Mouse (Mus musculus): Measurements from ENCODE around the gene Chrd. TPM values are rescaled to one million over a fixed set of nuclear protein-coding genes. Genes with fewer than 3 reads are reported as not detected.

Chrd gene
- polyA plus RNA-seq (2014; fragmentation: Illumina TruSeq; extraction: RNeasy Lipid Tissue Mini Kit (QIAGEN cat#74804); ENCODE audit: low replicate concordance): not detected

GRCm38 (mm10) chr16:20732925-20733730, at the start of gene Chrd:
Gene Chrd, plus strand, starts transcription at chr16:20733127.

GRCm38 (mm10) chr16:20693111-20693701, 39.7 kb upstream of the Chrd start, which contains the start of gene Fam131a:
Gene Fam131a, plus strand, starts transcription at chr16:20693241.

GRCm38 (mm10) chr16:20717181-20717977, 15.5 kb upstream of the Chrd start, which contains the start of the genes Polr2h and Clcn2:
Gene Polr2h, plus strand, starts transcription at chr16:20717665.
Gene Clcn2, minus strand, starts transcription at chr16:20717746.

GRCm38 (mm10) chr16:20733731-20734730, 1.1 kb downstream of the Chrd start, which contains the start of gene Thpo:
Gene Thpo, minus strand, starts transcription at chr16:20734511.

Other genes with a start within 250 kb of the Chrd start
- 4.0 TPM for gene Eif2b5, start 234.3 kb upstream of the Chrd start, polyA plus RNA-seq (2014; fragmentation: Illumina TruSeq; extraction: RNeasy Lipid Tissue Mini Kit (QIAGEN cat#74804); ENCODE audit: low replicate concordance)
- gene Dvl3, start 216.1 kb upstream of the Chrd start, polyA plus RNA-seq (2014; fragmentation: Illumina TruSeq; extraction: RNeasy Lipid Tissue Mini Kit (QIAGEN cat#74804); ENCODE audit: low replicate concordance): 16.9 TPM
- 90.7 TPM for gene Ap2m1, start 197.6 kb upstream of the Chrd start, polyA plus RNA-seq (2014; fragmentation: Illumina TruSeq; extraction: RNeasy Lipid Tissue Mini Kit (QIAGEN cat#74804); ENCODE audit: low replicate concordance)
- gene Abcf3, start 184.6 kb upstream of the Chrd start, polyA plus RNA-seq (2014; fragmentation: Illumina TruSeq; extraction: RNeasy Lipid Tissue Mini Kit (QIAGEN cat#74804); ENCODE audit: low replicate concordance): 6.6 TPM
- gene Vwa5b2, start 143.7 kb upstream of the Chrd start, polyA plus RNA-seq (2014; fragmentation: Illumina TruSeq; extraction: RNeasy Lipid Tissue Mini Kit (QIAGEN cat#74804); ENCODE audit: low replicate concordance): 0.41 TPM
- not detected for gene Eef1akmt4, start 121.5 kb upstream of the Chrd start, polyA plus RNA-seq (2014; fragmentation: Illumina TruSeq; extraction: RNeasy Lipid Tissue Mini Kit (QIAGEN cat#74804); ENCODE audit: low replicate concordance)
- not detected for gene Gm49333, start 121.5 kb upstream of the Chrd start, polyA plus RNA-seq (2014; fragmentation: Illumina TruSeq; extraction: RNeasy Lipid Tissue Mini Kit (QIAGEN cat#74804); ENCODE audit: low replicate concordance)
- gene Alg3, start 121.4 kb upstream of the Chrd start, polyA plus RNA-seq (2014; fragmentation: Illumina TruSeq; extraction: RNeasy Lipid Tissue Mini Kit (QIAGEN cat#74804); ENCODE audit: low replicate concordance): 2.8 TPM
- gene Camk2n2, start 111.8 kb upstream of the Chrd start, polyA plus RNA-seq (2014; fragmentation: Illumina TruSeq; extraction: RNeasy Lipid Tissue Mini Kit (QIAGEN cat#74804); ENCODE audit: low replicate concordance): not detected
- gene Ece2, start 103.3 kb upstream of the Chrd start, polyA plus RNA-seq (2014; fragmentation: Illumina TruSeq; extraction: RNeasy Lipid Tissue Mini Kit (QIAGEN cat#74804); ENCODE audit: low replicate concordance): not detected
- gene Psmd2, start 81.5 kb upstream of the Chrd start, polyA plus RNA-seq (2014; fragmentation: Illumina TruSeq; extraction: RNeasy Lipid Tissue Mini Kit (QIAGEN cat#74804); ENCODE audit: low replicate concordance): 40.4 TPM
- 95.9 TPM for gene Eif4g1, start 64.8 kb upstream of the Chrd start, polyA plus RNA-seq (2014; fragmentation: Illumina TruSeq; extraction: RNeasy Lipid Tissue Mini Kit (QIAGEN cat#74804); ENCODE audit: low replicate concordance)
- gene Fam131a, start 39.9 kb upstream of the Chrd start, polyA plus RNA-seq (2014; fragmentation: Illumina TruSeq; extraction: RNeasy Lipid Tissue Mini Kit (QIAGEN cat#74804); ENCODE audit: low replicate concordance): not detected
- 17.3 TPM for gene Polr2h, start 15.5 kb upstream of the Chrd start, polyA plus RNA-seq (2014; fragmentation: Illumina TruSeq; extraction: RNeasy Lipid Tissue Mini Kit (QIAGEN cat#74804); ENCODE audit: low replicate concordance)
- gene Clcn2, start 15.4 kb upstream of the Chrd start, polyA plus RNA-seq (2014; fragmentation: Illumina TruSeq; extraction: RNeasy Lipid Tissue Mini Kit (QIAGEN cat#74804); ENCODE audit: low replicate concordance): 2.5 TPM
- 0.22 TPM for gene Thpo, start 1.4 kb downstream of the Chrd start, polyA plus RNA-seq (2014; fragmentation: Illumina TruSeq; extraction: RNeasy Lipid Tissue Mini Kit (QIAGEN cat#74804); ENCODE audit: low replicate concordance)

Measured in small intestine, adult 10 weeks (tissue).